Mouse (Mus musculus): ENCODE measurements around the gene Etv6.

Gene Etv6

DNA sequence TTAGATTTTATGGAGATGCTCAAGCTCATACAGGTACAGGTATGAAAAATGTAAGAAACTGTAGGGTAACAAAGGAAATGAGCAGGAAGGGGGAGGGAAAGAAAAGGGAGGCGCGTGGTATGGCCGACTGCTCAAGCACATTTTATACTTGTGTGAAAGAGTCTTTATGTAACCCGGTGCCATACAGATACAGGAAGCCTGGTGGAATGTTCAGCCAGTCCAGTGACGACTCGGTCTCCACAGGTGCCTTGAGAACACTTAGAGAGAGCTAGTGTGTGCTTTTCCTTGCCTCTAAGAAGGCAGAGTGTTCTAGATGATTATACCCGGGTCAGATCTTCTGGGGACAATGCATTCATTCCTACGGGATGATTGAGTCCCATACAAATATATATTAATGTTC is 215.9 kb downstream of the Etv6 start:
- DNase-seq (ENCODE audit: low spot score in 2 of 2): no peak

DNA sequence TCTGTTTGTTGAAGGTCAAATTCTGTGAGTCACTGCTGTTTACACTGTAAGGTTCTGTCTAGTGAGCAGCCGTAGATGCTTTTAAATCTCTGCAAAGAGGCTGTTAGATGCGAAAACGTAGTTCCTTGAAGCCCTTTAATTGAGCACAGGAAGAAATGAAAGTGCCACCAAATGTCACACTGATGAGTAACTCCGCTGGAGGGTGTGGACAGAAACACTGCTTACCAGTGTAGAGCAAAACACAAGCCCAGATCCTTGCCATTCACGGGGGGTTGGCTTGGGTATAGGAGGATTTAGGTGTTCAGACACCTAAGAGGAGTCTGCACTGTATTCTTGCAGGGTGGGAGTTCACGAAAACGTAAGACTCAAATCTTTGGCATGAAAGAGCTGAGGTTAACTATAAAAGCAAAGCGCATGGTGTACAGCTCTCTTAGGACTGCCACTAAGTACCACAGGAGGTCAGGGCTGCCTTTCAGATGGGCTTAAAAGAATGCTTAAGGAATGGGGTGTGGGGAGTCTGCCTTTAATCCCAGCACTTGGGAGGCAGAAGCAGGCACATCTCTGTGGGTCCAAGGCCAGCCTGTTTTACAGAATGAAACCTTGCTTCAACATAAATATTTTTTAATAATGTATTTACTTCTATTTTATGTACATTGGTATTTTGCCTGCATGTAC is 216.7 kb downstream of the Etv6 start:
- no peak for DNase-seq (ENCODE audit: low spot score in 2 of 2)

DNA sequence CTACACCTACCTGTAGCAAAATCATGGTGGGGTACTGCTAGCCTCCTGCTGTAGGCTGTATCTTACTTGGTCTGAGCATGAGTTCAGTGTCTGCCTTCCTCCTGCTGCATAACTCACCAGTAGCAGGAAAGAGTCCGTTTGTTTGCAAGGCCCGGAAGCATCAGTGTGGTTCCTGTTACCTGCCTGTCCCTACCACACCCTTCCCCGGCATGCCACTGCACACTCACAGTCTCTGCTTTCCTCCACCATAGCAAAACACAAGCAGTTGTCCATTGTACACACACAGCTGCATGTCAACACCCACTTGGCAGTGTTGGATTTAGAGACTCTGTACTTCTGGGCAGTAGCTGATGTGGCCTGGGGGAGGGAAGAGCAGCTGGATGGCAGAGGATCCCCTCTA is 220.9 kb downstream of the Etv6 start:
- no peak for DNase-seq (ENCODE audit: low spot score in 2 of 2)

DNA sequence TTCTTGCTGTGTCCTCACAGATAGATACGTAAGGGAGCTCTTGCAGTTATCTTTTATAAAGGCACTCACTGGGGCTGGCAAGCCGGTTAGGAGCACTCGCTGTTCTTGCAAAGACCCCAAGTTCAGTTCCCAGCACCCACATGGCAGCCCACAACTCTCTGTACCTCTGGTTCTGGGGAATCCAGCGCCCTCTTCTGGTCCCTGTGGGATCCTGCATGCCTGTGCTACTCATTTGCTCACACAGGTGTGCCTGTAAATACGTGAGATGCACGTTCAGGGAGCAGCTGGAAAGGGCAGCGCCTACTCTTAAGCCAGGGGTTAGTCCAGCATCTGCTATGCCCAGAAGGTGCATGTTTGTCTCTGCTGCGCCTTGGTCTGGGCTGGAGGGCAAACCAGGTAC is 224.4 kb downstream of the Etv6 start:
- no peak for DNase-seq (ENCODE audit: low spot score in 2 of 2)

DNA sequence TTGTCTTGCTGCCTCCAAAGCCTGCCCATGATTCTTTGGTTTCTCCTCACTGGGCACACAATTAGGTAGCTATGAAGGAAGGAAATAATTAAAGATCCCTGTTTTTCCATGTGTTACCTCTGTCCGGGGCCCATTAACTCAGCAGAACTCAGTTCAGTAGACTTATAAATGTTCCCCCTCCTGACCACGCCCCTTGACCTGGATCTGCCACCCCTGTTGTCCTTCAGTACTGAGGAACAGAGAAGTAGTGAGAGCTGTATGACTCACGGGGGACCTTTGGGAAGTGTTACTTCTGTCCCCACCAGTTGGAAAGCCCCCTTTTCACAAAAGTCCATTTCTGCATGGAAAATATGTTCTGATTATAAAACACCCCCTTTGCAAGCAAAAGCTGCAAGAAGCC is 226.4 kb downstream of the Etv6 start:
- DNase-seq (ENCODE audit: low spot score in 2 of 2): no peak

DNA sequence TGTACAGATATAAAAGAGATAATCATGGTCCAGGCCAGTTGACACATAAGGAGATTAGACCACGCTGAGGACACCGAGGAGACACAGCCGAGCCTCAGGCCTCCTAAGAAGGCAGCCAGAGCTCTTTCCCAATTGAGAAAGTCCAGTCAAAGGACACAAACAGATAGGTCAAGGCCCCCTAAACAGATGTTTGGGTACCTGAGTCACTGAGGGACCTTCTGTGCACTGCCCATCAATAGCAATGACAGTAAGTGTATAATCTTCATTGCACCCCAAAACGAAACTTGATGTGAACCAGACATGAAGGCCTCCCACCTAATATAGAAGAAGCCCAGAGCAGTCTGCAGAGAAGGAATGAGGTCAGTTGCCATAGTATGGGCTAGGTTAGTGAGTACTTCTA is 226.9 kb downstream of the Etv6 start:
- DNase-seq (ENCODE audit: low spot score in 2 of 2): no peak

DNA sequence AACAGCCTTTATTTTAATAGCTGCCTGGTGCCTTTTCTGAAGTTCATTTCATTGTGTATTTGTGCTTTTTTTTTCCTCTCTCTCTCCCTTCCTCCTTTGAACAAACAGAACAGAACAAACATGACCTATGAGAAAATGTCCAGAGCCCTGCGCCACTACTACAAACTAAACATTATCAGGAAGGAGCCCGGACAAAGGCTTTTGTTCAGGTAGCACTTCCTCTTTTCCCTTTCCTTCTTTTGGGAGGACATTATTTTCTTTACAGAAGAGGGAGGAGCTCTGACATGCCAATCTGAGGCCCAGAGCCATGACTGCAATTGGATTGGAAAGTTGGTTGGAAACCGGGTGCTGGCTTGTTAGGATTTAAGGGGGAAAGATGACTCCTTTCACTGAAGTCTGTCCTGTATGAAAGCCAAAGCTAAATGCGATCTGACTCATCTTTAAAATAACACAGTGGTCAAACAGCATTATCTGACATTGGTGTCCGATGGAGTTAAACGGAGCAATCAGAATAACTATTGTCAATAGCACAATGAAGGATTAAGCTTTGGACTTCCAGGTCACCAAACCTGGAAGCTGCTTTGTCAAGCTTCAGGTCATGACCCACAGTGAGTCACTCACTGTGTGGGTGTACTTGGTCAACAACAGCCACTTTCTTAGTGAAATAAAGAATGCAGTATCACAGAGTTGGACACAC is 227.6 kb downstream of the Etv6 start:
- DNase-seq (ENCODE audit: low spot score in 2 of 2): no peak

DNA sequence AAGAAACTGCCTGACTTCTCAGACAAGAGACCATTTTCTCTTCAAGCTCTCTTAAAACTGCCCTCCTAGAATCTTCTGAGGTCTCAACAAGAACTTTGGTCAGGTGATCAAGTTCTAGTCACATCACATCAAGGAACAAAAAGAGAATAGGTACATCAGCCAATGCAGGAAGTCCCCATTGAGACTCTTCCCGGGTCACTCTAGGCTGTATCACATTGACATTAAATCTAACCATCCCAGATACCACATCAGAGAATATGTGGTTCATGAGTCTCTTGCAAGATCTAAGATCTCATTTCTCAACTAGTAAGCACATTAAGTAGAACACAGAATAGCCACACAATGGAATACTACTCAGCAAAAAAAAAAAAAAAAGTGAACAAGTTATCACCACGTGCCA is 238.4 kb downstream of the Etv6 start:
- no peak for DNase-seq (ENCODE audit: low spot score in 2 of 2)

DNA sequence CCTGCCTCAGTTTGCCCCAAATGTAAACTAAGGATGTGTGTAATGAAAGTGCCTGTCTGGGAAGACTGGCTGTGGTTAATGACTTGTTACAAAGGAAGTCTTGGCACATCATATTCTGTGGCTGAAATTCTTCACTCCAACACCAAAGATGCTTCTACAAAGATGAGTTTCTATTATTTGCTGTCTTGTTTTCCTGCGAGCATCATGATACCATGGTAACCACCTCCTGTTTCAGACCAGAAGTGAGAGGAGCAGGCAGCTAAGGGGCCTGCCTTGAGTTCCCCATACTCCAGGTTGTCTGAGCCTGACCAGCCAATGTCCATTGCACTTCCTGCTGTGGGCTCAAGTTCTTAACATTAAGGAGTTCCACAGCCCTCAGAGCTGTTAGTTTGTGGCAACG is 241.5 kb downstream of the Etv6 start:
- no peak for DNase-seq (ENCODE audit: low spot score in 2 of 2)

DNA sequence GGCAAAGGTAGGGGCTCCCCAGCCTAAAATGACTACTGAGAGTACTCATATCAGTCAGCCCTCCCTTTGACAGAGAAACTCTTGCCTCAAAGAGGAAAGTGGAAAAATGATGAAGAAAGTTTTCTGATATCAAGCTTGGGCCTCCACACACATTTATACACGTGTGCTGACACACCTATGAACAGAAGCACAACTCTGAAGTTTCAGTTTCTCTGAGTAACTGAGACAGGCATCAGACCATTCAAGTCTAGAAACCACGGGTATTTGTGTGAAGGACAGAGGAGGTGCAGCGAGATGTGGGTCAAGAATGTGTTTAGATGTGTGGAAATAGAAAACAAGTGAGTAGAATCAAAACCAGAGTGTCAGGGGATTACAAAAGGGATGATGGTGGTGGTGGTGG is 246.6 kb downstream of the Etv6 start:
- DNase-seq (ENCODE audit: low spot score in 2 of 2): no peak

DNA sequence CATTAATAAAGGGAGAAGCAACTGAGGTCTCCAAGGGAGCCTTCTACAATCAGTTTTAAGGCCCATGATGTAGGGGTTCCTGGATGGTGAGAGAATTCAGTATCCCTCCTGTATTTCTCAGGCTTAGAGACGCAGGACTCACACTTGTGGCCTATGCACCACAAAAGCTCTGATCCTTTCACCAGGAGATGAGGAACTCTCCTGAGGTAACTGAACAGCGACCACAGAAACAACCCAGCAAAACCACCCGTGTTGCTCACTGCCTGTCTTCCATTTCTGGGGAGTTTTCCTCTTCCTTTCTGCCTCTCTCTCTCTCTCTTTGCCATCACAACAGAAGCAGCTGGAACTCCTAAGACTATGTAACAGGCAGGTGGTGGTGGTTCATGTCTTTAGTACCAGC is 256.3 kb downstream of the Etv6 start:
- DNase-seq (ENCODE audit: low spot score in 2 of 2): no peak

DNA sequence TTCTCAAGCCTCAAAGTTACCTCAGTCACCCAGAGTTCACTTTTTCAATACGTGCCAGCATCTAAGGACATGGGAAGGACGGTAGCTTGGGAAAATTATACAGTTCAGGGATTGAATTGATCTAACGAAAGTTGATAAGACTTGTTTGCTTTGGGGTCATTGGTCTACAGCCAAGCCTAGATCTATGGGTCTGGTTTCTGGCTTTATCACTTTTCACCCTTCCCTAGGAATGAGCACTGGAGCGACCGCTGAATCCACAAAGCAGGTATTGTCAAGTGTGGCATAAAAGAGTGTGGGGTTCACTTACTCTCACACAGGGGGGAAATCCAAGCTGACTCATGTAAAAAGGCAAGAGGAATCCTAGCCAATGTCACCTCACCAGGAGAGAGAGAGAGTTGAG is 256.9 kb downstream of the Etv6 start:
- DNase-seq (ENCODE audit: low spot score in 2 of 2): no peak

DNA sequence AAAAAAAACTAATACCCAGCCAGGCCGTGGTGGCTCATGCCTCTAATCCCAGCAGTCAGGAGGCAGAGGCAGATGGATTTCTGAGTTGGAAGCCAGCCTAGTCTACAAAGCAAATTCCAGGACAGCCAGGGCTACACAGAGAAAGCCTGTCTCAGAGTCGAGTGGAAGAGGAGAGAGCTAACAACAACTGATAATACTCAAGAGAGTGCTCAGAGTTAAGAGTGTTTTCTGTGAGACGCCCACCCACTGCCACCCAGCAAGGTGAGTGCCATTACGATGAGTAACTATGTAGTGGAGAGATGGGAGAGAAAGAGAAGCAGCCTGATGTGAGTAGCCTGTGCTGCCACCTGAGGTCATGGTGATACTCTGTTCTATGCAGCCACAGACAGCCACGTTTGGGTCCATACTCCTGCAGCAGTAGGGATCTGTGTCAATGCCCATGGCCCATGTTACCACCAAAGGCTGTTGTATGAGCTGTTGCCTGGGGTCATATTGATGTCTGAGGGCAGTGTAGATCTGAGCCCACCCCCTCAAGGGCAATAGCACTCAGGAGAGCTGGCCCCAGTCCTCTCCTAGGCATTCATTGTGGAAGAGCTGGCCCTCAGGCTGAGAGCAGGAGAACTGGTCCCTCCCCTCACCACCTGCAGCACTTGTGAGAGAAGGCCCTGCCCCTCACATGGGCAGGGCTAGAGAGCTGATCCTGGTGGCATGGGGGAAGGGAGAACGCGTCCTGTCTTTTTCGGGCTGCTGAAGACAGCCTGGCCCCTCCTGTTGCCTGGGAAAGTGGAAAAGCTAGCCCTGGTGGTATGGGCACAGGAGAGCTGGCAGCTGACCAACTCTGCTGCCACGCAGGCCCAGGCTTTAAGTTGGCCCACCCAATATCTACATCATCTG is 258.4 kb downstream of the Etv6 start:
- no peak for DNase-seq (ENCODE audit: low spot score in 2 of 2)

DNA sequence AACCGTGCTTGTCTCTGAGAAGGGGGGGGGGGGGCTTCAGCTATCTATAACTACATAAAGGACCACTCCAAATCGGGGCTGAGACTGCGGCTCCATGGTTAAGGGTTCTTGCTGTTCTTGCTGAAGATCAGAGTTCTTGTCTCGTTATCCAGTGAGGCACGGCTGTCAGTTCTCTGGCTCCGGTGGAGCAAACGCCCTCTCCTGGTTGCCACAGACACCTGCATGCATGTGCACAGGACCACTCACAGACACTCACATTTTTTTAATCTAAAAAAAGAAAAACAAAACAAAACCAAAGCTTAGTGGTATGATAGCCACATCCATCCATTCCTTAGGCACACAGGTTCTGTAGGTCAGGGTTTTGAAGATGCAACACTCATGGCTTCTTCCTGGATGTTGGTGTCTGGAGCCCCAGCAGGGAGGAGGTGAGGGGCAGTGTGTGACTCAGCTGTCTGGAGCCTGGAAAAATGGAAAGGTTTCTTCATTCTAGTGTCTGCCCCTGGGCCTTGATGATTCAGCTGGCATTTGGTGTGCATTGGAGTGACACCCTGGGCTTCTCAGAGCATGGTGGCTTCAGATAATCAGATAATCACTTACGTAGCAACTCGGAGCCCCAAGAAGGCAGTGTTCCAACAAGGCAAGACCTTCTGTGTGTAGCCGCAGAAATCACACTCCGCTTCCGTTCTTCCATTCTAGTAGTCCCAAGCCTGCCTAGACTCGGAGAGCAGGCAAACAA is 262.6 kb downstream of the Etv6 start:
- no peak for DNase-seq (ENCODE audit: low spot score in 2 of 2)

DNA sequence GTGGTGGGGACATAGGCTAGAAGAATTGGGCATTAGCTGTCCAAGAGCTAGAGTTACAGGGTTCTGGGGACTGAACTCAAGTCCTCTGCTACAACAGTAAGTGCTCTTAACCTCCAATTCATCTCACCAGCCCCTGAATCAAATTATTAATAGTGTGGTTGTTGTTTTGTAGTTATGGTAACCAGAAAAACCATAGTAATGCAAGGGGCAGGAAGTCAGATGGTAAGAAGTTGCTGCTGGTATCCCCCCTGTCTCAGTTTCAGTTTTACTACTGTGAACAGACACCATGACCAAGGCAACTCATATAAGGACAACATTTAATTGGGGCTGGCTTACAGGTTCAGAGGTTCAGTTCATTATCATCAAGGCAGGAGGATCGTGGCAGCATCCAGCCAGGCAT is 266.5 kb downstream of the Etv6 start:
- DNase-seq (ENCODE audit: low spot score in 2 of 2): no peak

DNA sequence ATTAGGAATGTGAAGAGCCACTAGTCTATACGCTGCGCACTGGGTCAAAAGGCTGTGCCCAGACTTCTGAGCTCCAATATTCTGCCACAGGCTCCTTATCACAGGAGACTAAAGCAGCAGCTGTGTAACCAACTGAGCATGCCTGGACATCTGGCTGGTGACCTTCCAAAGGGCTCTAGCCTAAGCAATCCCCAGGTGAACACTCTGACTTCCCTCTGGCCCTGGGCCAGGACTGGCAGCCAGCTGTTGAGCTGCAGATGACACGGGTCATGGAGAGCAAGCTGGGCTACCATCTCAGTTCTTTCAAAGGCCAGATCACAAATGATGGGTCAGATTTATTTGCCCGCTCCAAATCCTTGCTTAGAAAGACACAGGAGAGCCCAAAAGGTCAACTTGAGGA is 275.8 kb downstream of the Etv6 start:
- no peak for DNase-seq (ENCODE audit: low spot score in 2 of 2)

DNA sequence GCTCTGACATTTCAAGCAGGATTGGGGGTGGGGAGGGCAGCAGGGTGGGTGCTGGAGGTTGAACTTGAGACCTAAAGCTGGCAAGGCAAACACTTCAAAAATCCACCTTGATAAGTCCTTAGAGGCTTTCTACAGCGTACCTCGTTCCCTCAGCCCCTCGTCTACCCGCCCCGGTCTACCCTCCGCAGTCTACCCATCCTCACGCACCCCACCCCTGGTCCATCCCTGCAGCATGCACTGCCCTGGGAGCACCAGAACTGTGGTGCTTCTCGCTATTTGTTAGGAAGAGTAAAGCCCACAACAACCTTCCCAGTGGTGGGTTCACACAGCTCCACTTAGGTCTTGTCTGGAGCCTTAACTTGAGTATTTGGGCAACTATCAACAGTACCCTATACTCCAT is 277.1 kb downstream of the Etv6 start:
- DNase-seq (ENCODE audit: low spot score in 2 of 2): no peak

DNA sequence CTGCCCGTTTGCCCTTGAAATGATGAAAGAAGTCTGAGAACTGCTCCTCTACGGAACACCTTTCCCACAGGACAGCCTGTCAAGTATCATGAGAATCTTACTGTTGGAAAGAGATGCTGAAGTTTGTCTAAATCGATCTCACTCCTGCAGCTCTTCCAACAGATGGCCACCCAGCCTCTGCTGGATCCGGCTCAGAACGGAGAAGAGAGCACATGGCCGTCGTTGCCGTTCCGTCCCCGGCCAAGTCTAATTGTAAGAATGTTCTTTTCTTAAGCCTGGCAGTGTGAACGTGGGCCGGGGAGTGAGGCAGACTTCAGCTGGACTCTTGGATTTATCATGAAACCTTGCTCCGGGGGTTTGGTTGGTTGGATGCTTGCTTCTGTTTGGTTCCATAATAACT is 281.9 kb downstream of the Etv6 start:
- no peak for DNase-seq (ENCODE audit: low spot score in 2 of 2)
